Mouse (Mus musculus) B cell, adult 67 days (primary cell): ENCODE measurements around the gene Lig1. TPM values are rescaled to one million over a fixed set of nuclear protein-coding genes. Genes with fewer than 3 reads are reported as not detected.

Source experiments
- total RNA-seq, 2 experiments: library from RNA; stranded (reverse); gene quantifications; 4 replicates each; pipeline ENCODE4 v1.2.4; 2023

Lig1 gene
- total RNA-seq: 10 to 100 TPM; 24.4 to 26.2 TPM

DNA sequence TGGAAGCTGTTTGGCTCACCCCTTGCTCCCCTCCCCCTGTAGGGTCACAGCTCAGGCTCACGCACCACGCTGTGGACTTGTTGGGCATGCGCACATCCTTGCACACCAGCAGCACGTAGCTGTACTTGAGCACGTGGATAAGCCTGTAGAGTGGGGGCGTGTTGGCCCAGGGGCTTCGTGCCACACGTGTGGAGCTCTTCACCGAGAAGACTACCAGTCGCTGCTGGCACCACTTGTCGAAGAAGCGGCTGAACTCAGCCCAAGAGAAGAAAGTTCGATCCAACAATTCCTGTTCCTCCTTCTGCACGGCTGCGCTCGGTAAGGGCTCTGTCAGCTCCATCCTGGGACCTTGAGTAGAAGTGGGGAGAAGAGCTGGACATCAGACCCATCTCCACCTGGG lies at the start of gene Lig1:
TSS of gene Lig1 (plus strand) at position 203 of the 400 bp plus-strand sequence.

GRCm38 (mm10) chr7:13278308-13278891 lies 1.3 kb downstream of the Lig1 start, which contains the start of gene Zswim9:
Gene Zswim9, minus strand, starts transcription at chr7:13278721.

DNA sequence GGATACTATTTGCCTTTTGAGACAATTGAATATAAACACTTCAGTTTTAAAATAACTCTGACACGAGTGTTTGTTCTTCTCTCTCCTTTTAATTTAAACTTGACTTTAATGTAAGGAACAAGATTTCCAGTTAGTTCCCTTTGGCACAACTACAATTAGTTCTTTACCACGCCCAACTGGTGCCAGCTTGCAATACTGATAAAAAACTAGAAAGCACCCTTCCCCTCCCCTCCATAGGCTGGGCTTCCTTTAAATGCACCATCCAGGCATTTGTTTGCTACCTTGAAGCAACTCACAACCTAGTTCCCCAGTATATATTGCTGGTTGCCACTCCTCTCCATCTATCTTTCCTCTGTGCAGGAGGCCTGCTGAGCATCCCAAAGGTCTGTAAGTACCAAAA lies 47.2 kb downstream of the Lig1 start, which contains the start of gene Pla2g4c:
TSS of gene Pla2g4c (plus strand) at position 340 of the 400 bp plus-strand sequence.

Other genes with a start within 250 kb of the Lig1 start
- 100 to 1,000 TPM in 1 of 2 experiments, 10 to 100 TPM in 1; 93.2 to 104 TPM for gene Chmp2a, start 242.5 kb upstream of the Lig1 start, total RNA-seq
- 100 to 1,000 TPM in 1 of 2 experiments, 10 to 100 TPM in 1; 94.6 to 100 TPM for gene Ube2m, start 239.0 kb upstream of the Lig1 start, total RNA-seq
- under 1 TPM; 0.59 to 0.78 TPM for gene Mzf1, start 222.5 kb upstream of the Lig1 start, total RNA-seq
- not detected for gene Vmn1r85, start 182.1 kb upstream of the Lig1 start, total RNA-seq
- gene Vmn1r86, start 157.4 kb upstream of the Lig1 start, total RNA-seq: not detected
- gene Vmn1r87, start 137.1 kb upstream of the Lig1 start, total RNA-seq: not detected
- gene Vmn1r88, start 117.7 kb upstream of the Lig1 start, total RNA-seq: under 1 TPM in 1 of 2 experiments, not detected in 1; 0.09 TPM
- gene Vmn1r89, start 64.3 kb upstream of the Lig1 start, total RNA-seq: not detected
- gene Zswim9, start 1.4 kb downstream of the Lig1 start, total RNA-seq: 10 to 100 TPM in 1 of 2 experiments, 1 to 10 TPM in 1; 7.1 to 10.0 TPM
- 1 to 10 TPM in 1 of 2 experiments, under 1 TPM in 1; 0.20 to 1.2 TPM for gene Pla2g4c, start 47.4 kb downstream of the Lig1 start, total RNA-seq
- gene Cabp5, start 120.8 kb downstream of the Lig1 start, total RNA-seq: not detected
- gene Bsph1, start 173.6 kb downstream of the Lig1 start, total RNA-seq: not detected